Mouse (Mus musculus) ES-E14 (cell line): ENCODE results near the gene Ddit4l.

Source experiments
- CHD2 ChIP-seq: IDR thresholded peaks from 2 replicates; pipeline ENCODE4 v1.6.1; 2014; ENCODE audit warnings: mild to moderate bottlenecking, low read depth, low read length, inconsistent platforms
- HCFC1 ChIP-seq: IDR thresholded peaks from 2 replicates; pipeline ENCODE4 v1.6.1; 2012; ENCODE audit warnings: low read length, inconsistent platforms, borderline replicate concordance; ENCODE audit not compliant: insufficient read depth
- MAFK ChIP-seq: IDR thresholded peaks from 2 replicates; pipeline ENCODE4 v1.6.1; 2014; ENCODE audit warnings: mild to moderate bottlenecking, low read depth, low read length, inconsistent platforms; ENCODE audit not compliant: insufficient read depth
- ZC3H11A ChIP-seq: IDR thresholded peaks from 2 replicates; pipeline ENCODE4 v1.6.1; 2012; ENCODE audit warnings: low read depth, mild to moderate bottlenecking, inconsistent platforms, low read length, borderline replicate concordance
- ZNF384 ChIP-seq: IDR thresholded peaks from 2 replicates; pipeline ENCODE4 v1.6.1; 2012; ENCODE audit warnings: low read depth, low read length, inconsistent platforms

- TF ChIP-seq ZNF384 (no peak), HCFC1 (no peak), ZC3H11A (no peak), CHD2 (no peak), MAFK (no peak)
Observed at GRCm38 (mm10) chr3:137620540-137620939, 872 bp upstream of the Ddit4l start.
